Mouse (Mus musculus) megakaryocyte, embryonic 14.5 days (primary cell): ENCODE results near the gene Kcnd2.

Source experiments
- FLI1 ChIP-seq: IDR thresholded peaks from 2 replicates; pipeline ENCODE4 v1.6.1; 2012; ENCODE audit warnings: low read length, inconsistent platforms, mixed read lengths
- GATA1 ChIP-seq: IDR thresholded peaks from 3 replicates; pipeline ENCODE4 v1.6.1; 2012; ENCODE audit warnings: mixed read lengths, low read length, inconsistent platforms, borderline replicate concordance

- no peak for TF ChIP-seq GATA1
- no peak for TF ChIP-seq FLI1
Observed at GRCm38 (mm10) chr6:21510621-21511239, 295.4 kb downstream of the Kcnd2 start.
